Mouse (Mus musculus): ENCODE results near the gene Isyna1. TPM values are rescaled to one million over a fixed set of nuclear protein-coding genes. Genes with fewer than 3 reads are reported as not detected.

Isyna1 gene
- total RNA-seq (2014; fragmentation: Nextera tagmentation) (74.1 and 91.0 TPM in 2 replicates), total RNA-seq (2017) (36.5 and 51.5 TPM in 2 replicates)

- ATAC-seq (replicated peaks; ENCODE audit: low FRiP score, low TSS enrichment, poor library complexity, severe bottlenecking), result peak; percentile 80
Observed at GRCm38 (mm10) chr8:70593961-70594609, at the start of gene Isyna1. TSS of gene Isyna1 (plus strand) at chr8:70594373.

GRCm38 (mm10) chr8:70546412-70546811 is 47.8 kb upstream of the Isyna1 start:
- no peak for ATAC-seq (replicated peaks; ENCODE audit: low FRiP score, low TSS enrichment, poor library complexity, severe bottlenecking)

GRCm38 (mm10) chr8:70547762-70548161 is 46.4 kb upstream of the Isyna1 start:
- ATAC-seq (replicated peaks; ENCODE audit: low FRiP score, low TSS enrichment, poor library complexity, severe bottlenecking), result no peak

- ATAC-seq (replicated peaks; ENCODE audit: low FRiP score, low TSS enrichment, poor library complexity, severe bottlenecking), result no peak
Observed at GRCm38 (mm10) chr8:70549412-70550184, 44.6 kb upstream of the Isyna1 start.

GRCm38 (mm10) chr8:70551558-70552161 is 42.5 kb upstream of the Isyna1 start:
- ATAC-seq (replicated peaks; ENCODE audit: low FRiP score, low TSS enrichment, poor library complexity, severe bottlenecking), result no peak

GRCm38 (mm10) chr8:70552836-70553235 is 41.3 kb upstream of the Isyna1 start:
- peak; percentile 63 for ATAC-seq (replicated peaks; ENCODE audit: low FRiP score, low TSS enrichment, poor library complexity, severe bottlenecking)

GRCm38 (mm10) chr8:70553740-70554139 is 40.4 kb upstream of the Isyna1 start:
- no peak for ATAC-seq (replicated peaks; ENCODE audit: low FRiP score, low TSS enrichment, poor library complexity, severe bottlenecking)

- no peak for ATAC-seq (replicated peaks; ENCODE audit: low FRiP score, low TSS enrichment, poor library complexity, severe bottlenecking)
Observed at GRCm38 (mm10) chr8:70555079-70555747, 39.0 kb upstream of the Isyna1 start.

- peak; percentile 31; the same call in 1 of the 2 replicates for ATAC-seq (replicated peaks; ENCODE audit: low FRiP score, low TSS enrichment, poor library complexity, severe bottlenecking)
Observed at GRCm38 (mm10) chr8:70558334-70558733, 35.8 kb upstream of the Isyna1 start.

GRCm38 (mm10) chr8:70558983-70559382 is 35.2 kb upstream of the Isyna1 start:
- ATAC-seq (replicated peaks; ENCODE audit: low FRiP score, low TSS enrichment, poor library complexity, severe bottlenecking), result no peak

- no peak for ATAC-seq (replicated peaks; ENCODE audit: low FRiP score, low TSS enrichment, poor library complexity, severe bottlenecking)
Observed at GRCm38 (mm10) chr8:70560096-70560495, 34.1 kb upstream of the Isyna1 start.

GRCm38 (mm10) chr8:70560564-70560963 is 33.6 kb upstream of the Isyna1 start:
- no peak for ATAC-seq (replicated peaks; ENCODE audit: low FRiP score, low TSS enrichment, poor library complexity, severe bottlenecking)

- ATAC-seq (replicated peaks; ENCODE audit: low FRiP score, low TSS enrichment, poor library complexity, severe bottlenecking), result no peak
Observed at GRCm38 (mm10) chr8:70561357-70561756, 32.8 kb upstream of the Isyna1 start.

GRCm38 (mm10) chr8:70561809-70562535 is 32.2 kb upstream of the Isyna1 start:
- ATAC-seq (replicated peaks; ENCODE audit: low FRiP score, low TSS enrichment, poor library complexity, severe bottlenecking), result peak; percentile 62

GRCm38 (mm10) chr8:70562802-70563201 is 31.4 kb upstream of the Isyna1 start:
- ATAC-seq (replicated peaks; ENCODE audit: low FRiP score, low TSS enrichment, poor library complexity, severe bottlenecking), result no peak

- no peak for ATAC-seq (replicated peaks; ENCODE audit: low FRiP score, low TSS enrichment, poor library complexity, severe bottlenecking)
Observed at GRCm38 (mm10) chr8:70563763-70564387, 30.3 kb upstream of the Isyna1 start.

- ATAC-seq (replicated peaks; ENCODE audit: low FRiP score, low TSS enrichment, poor library complexity, severe bottlenecking), result no peak
Observed at GRCm38 (mm10) chr8:70564696-70565235, 29.4 kb upstream of the Isyna1 start.

- ATAC-seq (replicated peaks; ENCODE audit: low FRiP score, low TSS enrichment, poor library complexity, severe bottlenecking), result peak; percentile 74
Observed at GRCm38 (mm10) chr8:70565561-70565960, 28.6 kb upstream of the Isyna1 start.

GRCm38 (mm10) chr8:70570360-70570759 is 23.8 kb upstream of the Isyna1 start:
- no peak for ATAC-seq (replicated peaks; ENCODE audit: low FRiP score, low TSS enrichment, poor library complexity, severe bottlenecking)
